Mouse (Mus musculus): Measurements from ENCODE around the gene Slc45a1.
A peak's percentile ranks its signal among the peaks of the same experiment; 100 is the strongest.

The Slc45a1 gene

GRCm38 (mm10) chr4:150656504-150656903 lies 4.5 kb upstream of the Slc45a1 start:
- peak; percentile 36 to 73 for DNase-seq

GRCm38 (mm10) chr4:150655989-150656388 lies 4.0 kb upstream of the Slc45a1 start:
- DNase-seq: peak; percentile 82 to 92

GRCm38 (mm10) chr4:150653072-150653599 lies 1.2 kb upstream of the Slc45a1 start:
- no peak for DNase-seq

GRCm38 (mm10) chr4:150649327-150649726 lies 2.6 kb downstream of the Slc45a1 start:
- no peak for DNase-seq

- DNase-seq: no peak
Measured at GRCm38 (mm10) chr4:150644299-150644698, 7.7 kb downstream of the Slc45a1 start.

GRCm38 (mm10) chr4:150636635-150637034 lies 15.3 kb downstream of the Slc45a1 start:
- DNase-seq: no peak

- no peak for DNase-seq
Measured at GRCm38 (mm10) chr4:150635568-150635967, 16.4 kb downstream of the Slc45a1 start.

- peak; percentile 42 to 59 for DNase-seq
Measured at GRCm38 (mm10) chr4:150629266-150629665, 22.7 kb downstream of the Slc45a1 start.

GRCm38 (mm10) chr4:150625951-150626732 lies 25.8 kb downstream of the Slc45a1 start:
- DNase-seq: peak; percentile 75 to 89

- peak; percentile 81 to 89 for DNase-seq
Measured at GRCm38 (mm10) chr4:150625425-150625824, 26.5 kb downstream of the Slc45a1 start.

GRCm38 (mm10) chr4:150624933-150625332 lies 27.0 kb downstream of the Slc45a1 start:
- no peak for DNase-seq

- DNase-seq: no peak
Measured at GRCm38 (mm10) chr4:150624214-150624823, 27.7 kb downstream of the Slc45a1 start.

GRCm38 (mm10) chr4:150622641-150623040 lies 29.3 kb downstream of the Slc45a1 start:
- no peak for DNase-seq

GRCm38 (mm10) chr4:150619011-150619410 lies 33.0 kb downstream of the Slc45a1 start:
- DNase-seq: no peak

- DNase-seq: no peak
Measured at GRCm38 (mm10) chr4:150616841-150617240, 35.1 kb downstream of the Slc45a1 start.

- DNase-seq: peak; percentile 72 to 82
Measured at GRCm38 (mm10) chr4:150616029-150616420, 35.9 kb downstream of the Slc45a1 start.

- no peak for DNase-seq
Measured at GRCm38 (mm10) chr4:150615251-150616028, 36.5 kb downstream of the Slc45a1 start.

- DNase-seq: no peak
Measured at GRCm38 (mm10) chr4:150613715-150614114, 38.3 kb downstream of the Slc45a1 start.

- no peak for DNase-seq
Measured at GRCm38 (mm10) chr4:150608670-150609069, 43.3 kb downstream of the Slc45a1 start.

GRCm38 (mm10) chr4:150606449-150607161 lies 45.4 kb downstream of the Slc45a1 start:
- DNase-seq: no peak

- no peak for DNase-seq
Measured at GRCm38 (mm10) chr4:150605804-150606203, 46.2 kb downstream of the Slc45a1 start.

GRCm38 (mm10) chr4:150603366-150604061 lies 48.5 kb downstream of the Slc45a1 start:
- DNase-seq: no peak
